Mouse (Mus musculus) cerebellum, postnatal 10 days (tissue): ENCODE data around the gene Zfp512b.
A peak's percentile ranks its signal among the peaks of the same experiment; 100 is the strongest.

Source experiments
- DNase-seq, 2 experiments: peaks; one replicate each; pipeline ENCODE4 v3.0.0; 2021; ENCODE audit warnings: mixed read lengths in 2 of 2

Gene Zfp512b

GRCm38 (mm10) chr2:181572921-181573920, 19.4 kb downstream of the Zfp512b start:
- peak; percentile 78 for DNase-seq

GRCm38 (mm10) chr2:181571941-181572670, 20.5 kb downstream of the Zfp512b start:
- peak in 1 of 2 experiments; percentile 37 for DNase-seq

DNA sequence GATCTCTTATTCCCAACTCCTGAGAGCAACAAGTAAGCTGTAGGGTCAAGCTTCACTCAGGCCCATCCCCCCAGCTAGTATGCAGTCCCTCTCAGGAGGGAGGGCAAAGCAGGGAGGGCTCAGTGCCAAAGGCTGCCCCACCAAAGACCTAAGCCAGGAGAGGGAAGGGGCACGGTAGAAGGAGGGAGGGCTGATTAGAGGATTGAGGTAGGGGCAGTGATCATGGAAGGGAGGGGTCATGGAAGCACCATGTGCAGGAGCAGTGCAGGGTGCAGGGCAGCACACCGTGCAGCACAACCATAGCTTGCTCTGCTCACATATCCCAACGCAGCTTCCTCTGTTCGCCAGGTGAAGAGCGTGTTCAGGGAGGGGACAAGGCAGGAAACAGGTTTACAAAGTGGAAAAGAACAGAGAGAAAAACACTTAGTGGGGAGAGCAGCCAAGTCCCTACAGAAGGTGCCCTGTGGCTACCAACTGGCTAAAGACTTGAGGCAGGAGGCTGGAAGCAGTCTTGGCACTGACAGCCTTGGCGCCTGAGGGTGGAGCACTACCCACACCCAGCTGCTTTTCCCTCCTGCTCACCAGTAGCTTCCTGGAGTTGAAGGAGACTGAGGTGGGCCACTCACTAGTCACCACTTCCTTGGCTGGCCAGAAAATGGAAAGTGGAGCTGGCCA, 21.5 kb downstream of the Zfp512b start:
- DNase-seq: peak; percentile 80 to 86

- no peak for DNase-seq
Observed at GRCm38 (mm10) chr2:181570375-181570774, 22.2 kb downstream of the Zfp512b start.

GRCm38 (mm10) chr2:181569856-181570255, 22.7 kb downstream of the Zfp512b start:
- DNase-seq: no peak

GRCm38 (mm10) chr2:181568272-181569008, 24.2 kb downstream of the Zfp512b start:
- peak; percentile 77 to 82 for DNase-seq

- no peak for DNase-seq
Observed at GRCm38 (mm10) chr2:181567338-181567737, 25.3 kb downstream of the Zfp512b start.

- no peak for DNase-seq
Observed at GRCm38 (mm10) chr2:181553772-181554171, 38.8 kb downstream of the Zfp512b start.

GRCm38 (mm10) chr2:181550233-181550632, 42.4 kb downstream of the Zfp512b start:
- no peak for DNase-seq

- DNase-seq: no peak
Observed at GRCm38 (mm10) chr2:181548682-181549081, 43.9 kb downstream of the Zfp512b start.

DNA sequence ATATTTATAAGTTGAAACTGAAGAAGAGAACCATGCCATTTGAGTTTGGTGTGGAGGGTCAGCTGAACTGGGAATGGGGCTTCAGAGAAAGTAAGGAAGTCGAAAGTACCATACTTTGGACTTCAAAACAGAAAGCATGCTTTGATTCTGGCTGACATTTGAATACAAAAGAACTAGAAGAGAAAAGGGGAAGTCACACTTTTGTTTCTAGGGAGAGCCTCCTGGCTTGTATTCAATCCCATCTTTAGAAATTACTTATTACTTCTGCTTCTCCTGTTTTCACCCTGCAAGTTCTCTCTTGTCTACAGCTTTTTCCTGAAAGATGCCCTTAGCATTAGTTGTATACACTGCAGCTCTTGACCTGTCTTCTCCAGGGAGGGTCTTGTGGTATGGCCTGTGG, 44.4 kb downstream of the Zfp512b start:
- DNase-seq: no peak

DNA sequence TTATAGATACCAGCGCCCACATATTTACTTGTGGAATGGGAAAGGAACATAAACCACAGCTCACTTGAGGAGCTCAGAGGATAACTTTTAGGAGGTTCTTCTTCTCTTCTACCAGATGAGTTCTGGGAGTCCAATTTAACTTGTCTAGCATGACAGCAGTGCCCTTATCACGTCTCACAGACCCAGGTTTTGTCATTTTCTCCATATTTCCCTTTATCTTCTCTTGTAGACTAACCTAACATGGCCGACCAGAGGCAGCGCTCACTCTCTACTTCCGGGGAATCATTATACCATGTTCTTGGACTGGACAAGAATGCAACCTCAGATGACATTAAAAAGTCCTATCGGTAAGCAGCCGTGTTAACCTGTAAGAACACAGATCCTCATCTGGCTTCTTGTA, 46.5 kb downstream of the Zfp512b start:
- DNase-seq: no peak

GRCm38 (mm10) chr2:181541761-181542380, 50.7 kb downstream of the Zfp512b start:
- DNase-seq: no peak

GRCm38 (mm10) chr2:181537444-181538047, 55.1 kb downstream of the Zfp512b start:
- peak; percentile 69 to 72 for DNase-seq

DNA sequence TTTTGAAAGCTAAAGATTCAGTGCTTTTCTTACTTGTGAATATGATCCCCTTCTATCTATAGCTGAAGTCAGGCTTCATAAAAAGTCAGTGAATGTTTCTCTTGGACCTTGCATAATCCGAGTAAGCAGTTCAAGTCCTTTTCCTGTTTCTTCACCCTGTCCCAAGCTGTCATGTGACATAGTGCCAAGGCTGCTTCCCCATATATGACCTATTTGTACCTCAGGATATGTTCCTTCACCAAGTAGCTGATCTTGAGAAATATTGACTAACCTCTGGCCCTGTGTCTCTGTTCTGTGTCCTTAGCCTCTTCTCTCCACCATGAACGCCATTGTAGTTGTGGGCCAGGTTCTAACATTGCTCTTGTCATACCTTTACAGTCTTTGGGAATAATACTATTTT, 56.2 kb downstream of the Zfp512b start:
- no peak for DNase-seq

GRCm38 (mm10) chr2:181532589-181532988, 60.0 kb downstream of the Zfp512b start:
- no peak for DNase-seq
